In genomic region chr11:42423231-42423630, GRCm38 (mm10) we compare ENCODE assay signal across 9 mouse cellular contexts. TPM values are rescaled to one million over a fixed set of nuclear protein-coding genes. Genes with fewer than 3 reads are reported as not detected.
DNase-seq lines count a peak whose midpoint lies in the region; ATAC-seq and TF ChIP-seq lines count a peak whose summit lies in the region.
"Had no signal": no experiment of that assay in that cellular context is flagged by ENCODE, and none has a peak within 500 bp of the region (broad histone marks: within the 10 kb centered on the region; RNA-seq: fewer than 3 reads in every experiment).

No protein-coding gene starts in this region.

- peak; percentile 64 to 70 for DNase-seq in left cerebral cortex, adult 18-20 months (ENCODE audit: low spot score in 2 of 2)
- no peak for DNase-seq in left cerebral cortex, adult 11 months (ENCODE audit: low spot score)
- peak; percentile 53 for DNase-seq in R1 (ENCODE audit: low read depth, low spot score)
- DNase-seq in cerebellum, adult 8-10 months = peak; percentile 66
- peak; percentile 22 for DNase-seq in heart, postnatal 0 days (ENCODE audit: low spot score)
- DNase-seq in liver, postnatal 0 days = peak; percentile 33
- peak; percentile 36 for DNase-seq in telencephalon, adult 2 months (ENCODE audit: low read depth, low spot score)
- DNase-seq in adipocyte (ENCODE audit: low spot score) = no peak

- peak; percentile 76 for TF ChIP-seq CTCF in heart, postnatal 0 days (IDR thresholded peaks at IDR 0.05; ENCODE audit: low read depth)
- TF ChIP-seq CTCF in liver, postnatal 0 days (IDR thresholded peaks at IDR 0.05; ENCODE audit: low read depth) = peak; percentile 58

- H3K9me3 ChIP-seq in heart, postnatal 0 days (replicated peaks; ENCODE audit: control insufficient read depth, low read length) = no peaks in the 10 kb centered on the region
- no peaks in the 10 kb centered on the region for H3K9me3 ChIP-seq in liver, postnatal 0 days (ENCODE audit: low read length)
- H3K9me3 ChIP-seq: megakaryocyte, embryonic 14.5 days had no signal

- no peak for TF ChIP-seq EP300 in heart, postnatal 0 days (IDR thresholded peaks at IDR 0.05; ENCODE audit: low read depth)
- TF ChIP-seq EP300 in liver, postnatal 0 days (IDR thresholded peaks at IDR 0.05; ENCODE audit: low read depth) = no peak

- H3K36me3 ChIP-seq in heart, postnatal 0 days (replicated peaks; ENCODE audit: control insufficient read depth, insufficient read depth, low read length) = no peaks in the 10 kb centered on the region
- H3K36me3 ChIP-seq in liver, postnatal 0 days (replicated peaks; ENCODE audit: insufficient read depth, low read length) = no peaks in the 10 kb centered on the region

- no peak for ATAC-seq in heart, postnatal 0 days (ENCODE audit: insufficient read depth, low read depth)
- ATAC-seq in liver, postnatal 0 days = no peak

- WGBS in heart, postnatal 0 days = 0% methylated on average over 3 of the region's 3 CpGs
- WGBS in liver, postnatal 0 days (ENCODE audit: insufficient replicate concordance) = 3% methylated on average over 3 of the region's 3 CpGs

- no peaks in the 10 kb centered on the region for H3K27me3 ChIP-seq in heart, postnatal 0 days (ENCODE audit: control insufficient read depth, insufficient read depth, low read length)
- H3K27me3 ChIP-seq in liver, postnatal 0 days (ENCODE audit: insufficient read depth, low read length) = peaks cover 11% of the 10 kb centered on the region

- H3K4me1 ChIP-seq in heart, postnatal 0 days (ENCODE audit: control insufficient read depth, insufficient read depth) = no peaks in the 10 kb centered on the region
- no peaks in the 10 kb centered on the region for H3K4me1 ChIP-seq in liver, postnatal 0 days (ENCODE audit: insufficient read depth)

- no peak overlapping the region for H3K4me3 ChIP-seq in heart, postnatal 0 days (ENCODE audit: low read depth, low read length)
- H3K4me3 ChIP-seq in liver, postnatal 0 days (ENCODE audit: low read depth, low read length) = no peak overlapping the region
- H3K4me3 ChIP-seq: megakaryocyte, embryonic 14.5 days had no signal

- H3K27ac ChIP-seq in heart, postnatal 0 days (ENCODE audit: low read depth) = no peak overlapping the region
- H3K27ac ChIP-seq in liver, postnatal 0 days (ENCODE audit: low read depth) = no peak overlapping the region

- H3K9ac ChIP-seq in heart, postnatal 0 days (replicated peaks; ENCODE audit: low read depth, low read length) = no peak overlapping the region
- no peak overlapping the region for H3K9ac ChIP-seq in liver, postnatal 0 days (replicated peaks)

- no peak overlapping the region for H3K4me2 ChIP-seq in heart, postnatal 0 days (ENCODE audit: low read depth, low read length)
- H3K4me2 ChIP-seq in liver, postnatal 0 days (ENCODE audit: low read depth, low read length) = no peak overlapping the region

RNA-seq across cellular contexts. Expression of gene Gabrb2, which starts 3.7 kb away (rescaled TPM):
- total RNA-seq in left cerebral cortex, adult 18-20 months (2021) = 100 to 1,000 TPM; 184 to 191 TPM
- 0.11 and 0.66 TPM in 2 replicates for total RNA-seq in heart, postnatal 0 days (2014; rRNA removed; ENCODE audit: low replicate concordance)
- 0.18 and 0.25 TPM in 2 replicates for polyA plus RNA-seq in heart, postnatal 0 days (2015; fragmentation: Nextera tagmentation; extraction: Ambion mirVana)
- polyA plus RNA-seq in liver, postnatal 0 days (2015; fragmentation: Nextera tagmentation; extraction: Ambion mirVana) = not detected in 2 replicates

Comparison
In these comparisons a context has a peak if more than half of its experiments do, and no peak if none do; other contexts are left out.
1. DNase-seq: peak in left cerebral cortex, adult 18-20 months (2 of 2), R1 (single experiment), cerebellum, adult 8-10 months (single experiment), heart, postnatal 0 days (single experiment), liver, postnatal 0 days (single experiment) and telencephalon, adult 2 months (single experiment); none in left cerebral cortex, adult 11 months (single experiment) and adipocyte (single experiment).
2. RNA of gene Gabrb2, which starts 3.7 kb away (total RNA-seq): 184 to 191 TPM in left cerebral cortex, adult 18-20 months; 0.11 to 0.66 TPM in heart, postnatal 0 days; every median in the first group is over 100 times any median in the second.